Mouse (Mus musculus) gastrocnemius, adult 8-10 months (tissue): ENCODE measurements around the gene Efcab9. TPM values are rescaled to one million over a fixed set of nuclear protein-coding genes. Genes with fewer than 3 reads are reported as not detected.

ENCODE experiments used
- DNase-seq, 2 experiments: peaks; one replicate each; pipeline ENCODE4 v3.0.0; 2022; ENCODE audit warnings: low spot score in 2 of 2
- total RNA-seq, 4 experiments: library from RNA; stranded (reverse); gene quantifications; 2 replicates each; pipeline ENCODE4 v1.2.4; 2022

Efcab9 gene
- total RNA-seq, 4 experiments from 2014 or later, result 0.74 to 1.7 (median 1.3) TPM

DNA sequence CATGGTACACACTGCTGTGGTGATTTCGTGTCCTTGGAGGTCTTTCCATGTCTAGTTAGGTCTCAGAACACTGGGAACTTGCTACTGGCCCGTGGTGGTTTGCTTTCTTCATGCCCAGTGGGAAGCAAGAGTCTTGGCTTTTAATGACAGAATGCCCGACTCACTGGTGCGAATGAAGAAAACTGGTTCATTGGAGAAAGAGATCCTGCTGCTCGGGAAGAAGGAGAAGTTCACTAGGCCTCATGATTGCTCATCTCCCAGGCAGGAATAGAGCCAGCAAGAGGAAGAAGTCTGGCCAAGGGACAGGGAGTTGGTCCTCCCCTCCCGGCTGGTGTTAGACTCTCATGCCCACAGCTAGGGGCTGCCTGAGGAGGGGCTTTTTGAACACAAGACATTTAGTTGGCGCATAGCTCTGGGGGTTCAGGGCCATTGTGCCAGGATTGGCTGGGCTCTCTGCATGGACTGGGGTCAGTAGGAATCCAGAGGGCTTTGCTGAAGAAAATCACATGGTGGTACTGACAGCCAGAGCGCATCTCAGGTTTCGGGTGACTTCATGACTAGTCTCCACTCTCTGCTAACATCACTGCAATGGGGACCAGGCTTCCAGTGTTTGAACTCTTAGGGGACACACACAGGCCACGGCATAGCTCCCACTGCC, 24.6 kb upstream of the Efcab9 start:
- no peak for DNase-seq

DNA sequence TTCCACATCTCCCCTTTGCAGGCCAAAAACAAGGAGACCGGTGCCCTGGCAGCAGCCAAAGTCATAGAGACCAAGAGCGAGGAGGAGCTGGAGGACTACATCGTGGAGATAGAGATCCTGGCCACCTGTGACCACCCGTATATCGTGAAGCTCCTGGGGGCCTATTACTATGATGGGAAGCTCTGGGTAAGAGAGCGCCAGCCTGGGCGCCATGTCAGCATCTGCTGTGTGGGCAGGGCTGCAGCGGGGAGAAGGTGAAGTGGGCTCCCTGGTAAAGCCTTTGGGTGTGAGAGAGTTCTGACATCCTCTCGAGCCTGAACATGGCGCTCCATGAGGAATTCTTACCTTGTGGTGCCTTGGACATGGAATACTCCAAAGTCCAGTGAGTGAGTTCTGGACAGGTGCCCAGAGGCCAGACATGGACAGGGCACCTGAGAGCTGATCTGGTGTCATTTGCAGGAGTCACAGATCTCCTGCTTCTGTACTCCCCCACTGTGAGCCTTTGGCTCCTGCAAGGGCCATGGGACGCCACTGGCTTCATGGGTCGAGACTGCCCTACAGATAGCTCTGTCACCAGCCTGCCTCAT, 23.3 kb upstream of the Efcab9 start:
- no peak for DNase-seq

DNA sequence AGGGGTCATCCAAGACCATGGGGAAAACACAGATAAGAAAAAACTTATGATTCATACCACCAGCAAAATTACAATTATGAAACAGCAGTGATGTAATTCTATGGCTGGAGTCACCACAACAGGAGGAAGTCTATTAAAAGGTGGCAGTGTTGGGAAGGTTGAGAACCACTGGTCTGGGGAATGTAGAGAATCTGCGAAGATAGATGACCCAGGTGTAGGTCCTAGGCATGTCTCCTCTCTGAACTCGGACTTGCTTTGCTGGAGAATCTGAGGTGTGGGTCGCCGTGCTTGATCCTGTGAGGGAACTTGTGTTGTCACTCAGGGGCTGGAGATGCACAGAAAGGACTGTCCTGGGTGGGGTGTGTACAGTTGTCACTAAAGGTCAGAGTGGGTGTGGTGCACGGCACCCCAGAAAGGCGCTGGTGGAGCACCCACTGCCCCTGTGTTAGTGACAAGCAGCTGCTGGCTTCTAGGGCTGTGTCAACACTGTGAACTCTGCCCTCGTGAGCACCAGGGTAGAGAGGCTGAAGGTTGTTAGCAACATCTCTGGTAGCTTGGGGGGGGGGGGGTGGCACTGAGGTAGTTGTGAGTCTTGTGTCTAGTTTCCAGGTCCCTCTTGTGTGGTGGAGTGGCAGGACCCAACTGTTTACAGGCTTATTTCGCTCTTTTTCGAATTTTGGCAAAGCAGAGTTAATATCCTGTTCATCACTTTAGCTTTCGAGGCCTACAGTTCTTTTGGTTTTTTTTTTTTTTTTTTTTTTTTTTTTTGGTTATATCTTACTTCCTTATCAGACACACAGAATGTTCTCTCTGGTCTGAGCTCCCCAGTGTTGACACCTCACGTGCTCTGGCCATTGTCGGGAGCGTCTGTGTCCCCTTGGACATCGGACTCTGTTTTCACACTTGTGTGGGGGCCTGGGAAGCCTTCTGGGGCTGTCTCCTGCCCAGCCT, 22.5 kb upstream of the Efcab9 start:
- no peak for DNase-seq

DNA sequence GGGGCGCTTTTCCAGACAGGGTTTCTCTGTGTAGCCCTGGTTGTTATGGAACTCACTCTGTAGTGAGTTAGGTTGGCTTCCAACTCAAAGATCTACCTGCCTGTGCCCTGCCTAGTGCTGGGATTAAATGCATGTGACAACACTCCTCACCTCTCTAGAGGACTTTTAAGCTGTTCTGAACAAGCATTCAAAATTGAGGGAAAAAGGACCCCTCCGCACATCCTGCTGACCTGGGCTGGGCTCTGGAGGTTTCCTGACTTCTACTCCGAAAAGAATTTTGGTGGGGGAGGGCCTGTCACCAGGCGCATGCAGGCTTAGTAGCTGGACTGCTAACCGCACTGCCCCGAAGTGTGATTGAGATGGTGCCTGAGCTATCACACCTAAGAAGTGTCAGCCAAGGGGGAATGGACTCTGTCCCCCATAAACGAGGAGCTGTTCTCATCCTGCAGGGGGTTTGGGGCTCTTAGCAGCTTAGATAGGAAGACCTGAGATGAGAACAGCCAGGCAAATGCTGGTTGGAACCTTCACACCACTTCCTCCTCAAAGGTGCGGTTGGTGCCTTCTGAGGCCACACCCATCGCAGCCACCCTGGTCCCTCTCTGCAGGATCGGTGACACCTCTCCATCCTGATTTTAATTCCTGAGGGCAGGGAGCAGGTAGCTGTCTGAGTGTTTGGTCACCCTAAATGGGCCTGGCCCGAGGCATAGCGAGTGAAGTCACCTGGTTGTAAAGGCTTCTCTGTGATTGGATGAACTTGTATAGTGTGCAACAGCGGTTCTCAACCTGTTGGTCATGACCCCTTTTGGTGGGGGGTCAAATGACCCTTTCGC, 21.6 kb upstream of the Efcab9 start:
- no peak for DNase-seq

DNA sequence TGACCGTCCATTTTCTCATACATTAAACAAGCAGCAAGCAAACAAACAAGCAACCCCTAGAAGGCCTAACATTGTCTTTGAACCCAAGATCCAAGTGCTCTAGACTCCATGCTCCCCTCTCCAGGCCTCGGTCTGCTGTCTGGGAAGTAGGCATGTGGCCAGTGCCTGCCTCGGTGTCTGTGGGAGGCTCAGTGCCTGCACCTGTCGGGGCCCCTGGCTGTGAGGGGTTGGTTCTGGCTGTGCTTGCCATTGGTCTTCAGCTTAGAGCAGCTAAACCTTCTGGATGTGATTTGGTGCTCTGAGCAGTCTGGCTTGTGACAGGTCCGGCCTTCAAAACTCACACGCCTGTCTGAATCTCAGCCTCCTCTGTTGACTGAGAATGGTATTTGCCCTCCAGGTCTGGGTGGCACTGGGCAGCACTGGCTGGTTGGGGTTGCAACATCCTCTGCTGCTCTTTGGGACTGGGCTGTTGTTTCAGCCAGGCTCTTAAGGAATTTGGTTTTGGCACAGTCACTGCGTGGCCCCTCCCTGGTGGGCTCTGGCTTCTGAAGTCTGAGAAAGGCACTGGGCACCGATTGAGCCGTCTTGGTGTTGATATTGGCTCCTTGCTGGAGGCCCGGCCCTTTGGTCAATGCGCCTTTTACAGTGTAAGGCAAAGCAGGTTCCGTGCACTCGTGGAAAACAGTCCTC, 20.7 kb upstream of the Efcab9 start:
- no peak for DNase-seq

DNA sequence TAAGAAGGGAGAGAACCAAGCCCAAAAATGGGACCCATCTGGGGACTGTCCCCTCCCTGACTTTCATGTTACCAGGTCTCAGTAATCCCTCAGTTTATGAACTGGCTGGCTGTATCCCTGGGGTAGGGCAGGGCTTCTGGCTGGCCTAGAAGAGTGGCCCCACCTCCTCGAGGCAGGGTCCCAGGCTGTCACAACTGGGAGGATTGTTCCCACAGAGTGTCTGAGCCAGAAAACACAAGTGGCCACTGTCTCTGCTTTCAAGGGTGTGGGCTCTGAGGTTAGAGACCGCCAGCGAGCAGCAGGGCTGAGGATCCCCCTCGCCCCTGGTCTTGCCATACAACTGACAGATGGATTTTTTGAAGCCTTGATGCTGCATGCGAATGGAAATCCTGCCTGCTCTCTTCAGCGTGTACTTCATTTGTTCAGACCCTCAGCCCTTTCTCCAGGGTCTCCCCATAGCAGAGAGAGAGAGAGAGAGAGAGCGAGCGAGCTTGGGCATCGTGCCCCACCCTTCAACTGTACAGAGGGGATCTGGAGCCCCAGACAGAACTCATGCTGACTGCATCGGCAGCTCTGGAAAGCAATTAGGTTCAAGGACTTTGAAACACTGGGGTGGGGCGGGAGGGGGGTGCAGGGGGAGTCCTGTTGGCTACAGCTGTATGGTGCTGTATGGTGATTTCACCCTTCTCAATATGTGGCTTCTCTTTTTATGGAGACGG, 19.9 kb upstream of the Efcab9 start:
- no peak for DNase-seq

DNA sequence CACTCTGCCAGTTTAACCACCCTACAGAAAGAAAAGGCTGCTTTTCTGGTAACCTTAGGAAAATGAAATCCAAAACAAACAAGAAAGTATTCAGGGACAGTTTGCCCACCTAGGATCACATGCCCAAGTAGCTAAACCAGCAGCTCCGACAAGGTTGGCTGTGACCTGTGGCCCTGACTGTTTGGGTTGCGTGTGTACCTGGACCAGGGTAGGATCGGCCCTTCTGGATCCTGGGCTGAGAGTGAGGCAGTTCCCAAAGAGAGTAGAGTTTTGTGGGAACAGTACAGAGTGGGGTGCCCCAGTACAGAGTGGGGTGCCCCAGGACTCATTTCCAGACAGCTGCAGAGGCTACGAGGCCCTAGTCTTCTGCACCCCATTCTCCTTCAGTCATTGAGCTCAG, 19.2 kb upstream of the Efcab9 start:
- no peak for DNase-seq

DNA sequence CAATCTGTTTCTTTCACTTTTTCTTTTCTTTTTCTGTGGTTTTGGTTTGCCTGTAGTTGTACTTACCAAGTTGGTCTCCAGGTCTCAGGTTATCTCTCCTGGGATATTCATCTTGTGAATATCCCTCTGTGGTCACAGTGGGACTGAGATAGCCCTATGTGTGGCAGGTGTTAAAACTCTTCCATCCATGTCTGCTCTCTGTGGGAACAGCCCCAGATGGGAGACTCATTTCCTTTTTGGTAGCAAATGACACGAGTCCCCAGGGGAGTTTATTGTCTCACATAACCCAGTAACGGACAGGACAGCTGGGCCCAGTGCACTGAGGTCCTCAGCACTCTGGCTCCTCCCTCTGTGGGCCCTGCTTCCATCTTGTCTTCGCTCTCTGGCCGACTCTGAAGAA, 18.2 kb upstream of the Efcab9 start:
- no peak for DNase-seq

DNA sequence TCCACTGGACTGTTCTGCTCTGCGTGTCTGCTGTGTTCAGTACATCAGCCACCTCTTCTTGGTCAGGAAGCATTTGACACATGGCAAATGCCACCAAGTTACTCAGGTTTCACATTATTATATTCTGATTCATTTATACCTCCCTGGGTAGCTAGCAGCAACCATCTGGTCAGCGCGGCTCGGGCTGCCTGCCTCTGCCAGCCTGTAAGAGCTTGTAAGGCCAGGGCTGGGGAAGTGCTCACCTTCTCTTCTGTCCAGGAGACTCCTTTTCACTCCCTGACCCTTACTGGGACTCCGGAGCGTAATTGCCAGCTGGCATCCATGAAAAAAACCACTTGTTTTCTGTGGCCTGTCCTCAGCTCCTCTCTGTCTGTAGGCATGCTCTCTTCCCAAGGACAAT, 17.4 kb upstream of the Efcab9 start:
- DNase-seq, result no peak

DNA sequence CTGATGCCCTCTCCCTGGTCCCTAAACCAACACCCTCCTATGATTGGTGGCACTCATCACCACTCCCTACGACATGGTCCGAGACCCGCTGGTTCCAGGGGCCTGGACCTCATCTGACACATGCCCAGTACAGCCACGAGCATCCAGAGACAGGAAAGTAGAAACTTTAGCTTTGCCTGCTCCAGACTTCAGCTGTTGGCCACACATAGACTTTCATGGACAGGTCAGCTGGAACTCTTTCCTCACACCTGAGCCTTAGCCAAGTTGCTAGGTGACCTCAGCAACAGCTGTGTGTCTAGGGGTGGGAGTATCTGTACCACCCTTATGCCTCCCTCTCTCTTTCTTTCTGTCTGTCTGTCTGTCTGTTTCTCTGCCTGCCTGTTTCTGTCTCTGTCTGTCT, 16.4 kb upstream of the Efcab9 start:
- DNase-seq, result no peak

DNA sequence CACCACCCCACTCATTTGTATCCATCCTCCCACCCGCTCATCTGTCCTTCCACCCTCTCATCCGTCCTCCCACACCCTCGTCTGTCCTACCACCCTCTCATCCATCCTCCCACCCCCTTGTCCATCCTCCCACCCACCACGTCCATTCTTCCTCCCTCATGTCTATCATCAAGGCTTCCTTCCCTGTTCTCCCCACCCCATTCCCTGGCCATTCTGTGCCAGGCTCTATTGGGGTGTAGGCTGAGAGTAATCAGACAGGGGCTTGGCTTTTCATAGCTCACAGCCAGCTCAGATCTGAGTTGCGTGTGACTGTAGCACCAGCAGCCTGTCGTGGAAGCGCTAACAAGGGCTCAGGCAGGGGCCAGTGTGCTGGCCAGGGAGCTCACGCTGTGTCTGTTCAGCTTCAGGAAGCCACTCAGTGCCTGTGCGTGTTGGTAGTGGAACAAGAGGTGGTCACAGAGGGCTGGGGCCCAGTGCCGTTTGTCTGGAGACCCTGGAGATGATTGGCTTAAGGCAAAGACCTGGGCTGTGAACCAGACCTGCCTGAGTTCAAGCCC, 15.6 kb upstream of the Efcab9 start:
- DNase-seq, result no peak

DNA sequence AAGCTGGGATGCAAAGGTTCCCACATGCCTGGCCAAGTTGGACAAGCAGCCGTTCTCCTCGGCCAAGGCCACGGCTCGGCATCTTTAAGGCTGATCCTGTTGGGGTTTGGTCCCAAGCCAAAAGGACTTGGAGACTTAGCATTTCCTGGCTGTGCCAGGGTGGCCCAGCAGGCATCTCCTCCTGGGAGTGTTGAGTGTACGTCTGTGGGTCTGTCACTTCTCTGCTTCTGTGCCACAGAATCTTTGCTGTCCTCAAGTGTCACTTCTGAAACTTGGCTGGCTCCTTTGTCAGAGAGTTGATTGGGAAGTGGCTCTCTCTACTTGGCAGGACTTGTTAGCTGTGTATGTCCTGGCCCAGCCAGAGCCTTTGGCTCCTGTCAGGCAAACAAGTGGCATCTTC, 14.6 kb upstream of the Efcab9 start:
- DNase-seq, result peak; percentile 53 to 73

DNA sequence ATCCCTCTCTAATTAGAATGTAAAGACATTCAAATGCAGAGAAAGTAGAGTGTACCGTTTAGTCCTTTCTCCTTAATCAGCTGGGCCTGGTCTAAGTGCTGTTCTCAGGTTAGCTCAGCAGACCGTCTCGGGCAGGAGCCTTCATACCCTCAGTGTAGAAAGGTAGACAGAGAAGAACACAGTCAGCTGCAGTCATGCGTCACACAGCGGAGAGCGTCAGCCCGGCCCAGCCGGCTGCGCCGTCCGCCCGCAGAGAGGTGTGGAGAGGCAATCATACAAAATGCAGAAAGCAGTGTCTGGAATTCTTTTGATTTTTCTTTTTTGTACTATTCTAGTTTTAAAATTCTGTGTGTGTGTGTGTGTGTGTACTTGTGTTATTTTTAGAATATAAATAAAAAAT, 13.7 kb upstream of the Efcab9 start:
- no peak for DNase-seq

DNA sequence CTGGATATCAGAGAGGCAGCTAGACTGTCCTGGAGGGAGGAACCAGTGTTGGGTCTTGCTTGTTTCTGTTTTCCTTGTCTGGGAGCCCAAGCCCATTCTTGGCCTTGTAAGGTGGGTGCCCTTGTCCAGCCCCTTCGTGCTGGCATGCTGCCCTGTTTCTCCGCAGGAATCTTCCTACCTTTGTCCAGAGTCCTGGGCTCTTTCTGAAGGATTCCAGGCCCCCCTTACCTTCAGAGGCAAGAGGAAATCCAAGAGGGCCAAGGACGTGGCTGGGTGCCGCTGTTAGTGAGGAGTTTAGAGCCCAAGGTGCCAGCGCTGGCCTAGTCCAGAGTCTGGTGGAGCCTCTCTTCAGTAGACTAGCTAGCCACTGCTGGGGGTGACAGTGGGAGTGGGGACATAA, 12.6 kb upstream of the Efcab9 start:
- DNase-seq, result no peak

DNA sequence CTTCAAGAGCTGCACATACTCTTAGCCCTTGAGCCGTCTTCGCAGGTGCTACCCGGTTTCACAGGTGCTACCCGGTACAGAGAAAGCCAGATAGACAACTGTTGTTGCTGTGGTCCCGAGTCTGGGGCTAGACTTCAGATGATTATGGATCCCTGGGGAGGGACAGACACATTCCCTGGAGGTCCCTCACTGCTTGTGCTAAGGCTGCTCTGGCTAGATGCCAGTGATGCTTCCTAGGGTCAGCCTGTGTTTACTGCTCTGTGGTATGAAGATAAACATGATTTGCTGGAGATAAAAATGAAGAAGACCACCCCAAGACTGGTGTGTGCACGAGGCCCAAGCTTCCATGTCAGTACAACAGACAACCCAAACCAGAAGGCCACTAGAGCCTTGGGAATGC, 12.2 kb upstream of the Efcab9 start:
- no peak for DNase-seq

DNA sequence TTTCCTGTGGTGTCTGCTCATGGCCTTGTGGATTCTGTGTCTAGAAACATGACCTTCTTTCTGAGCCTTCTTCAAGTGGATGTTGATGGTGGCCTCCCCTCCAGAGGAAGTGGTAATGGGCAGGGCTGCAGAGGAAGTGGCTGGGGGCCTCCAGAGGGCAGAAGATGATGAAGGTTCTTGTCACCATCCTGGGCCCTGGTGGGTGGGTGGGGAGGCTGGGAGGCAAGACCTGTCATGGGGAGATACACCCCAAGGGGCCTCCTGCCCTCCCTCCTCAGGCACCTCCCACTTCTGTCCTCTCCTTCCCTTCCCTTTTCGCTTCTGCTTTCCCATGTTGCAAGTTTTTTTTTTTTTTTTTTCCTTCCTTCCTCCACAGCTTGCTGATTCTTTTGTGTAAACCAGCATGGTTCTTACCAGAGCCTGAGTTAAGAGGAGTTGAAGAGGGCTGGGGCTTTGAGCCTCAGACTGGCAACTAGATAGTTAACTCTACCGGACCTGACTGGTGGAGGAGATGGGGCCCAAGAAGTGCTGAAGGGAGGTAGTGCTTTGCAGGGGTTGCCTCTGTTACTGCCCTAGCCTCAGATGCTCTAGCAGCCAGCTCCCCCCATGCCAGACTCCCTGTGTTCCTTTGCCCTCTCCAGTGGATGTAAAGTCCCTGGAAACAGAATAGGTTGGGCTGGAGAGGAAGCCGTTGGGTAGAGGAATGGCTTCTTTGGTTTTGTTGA, 11.0 kb upstream of the Efcab9 start:
- no peak for DNase-seq

DNA sequence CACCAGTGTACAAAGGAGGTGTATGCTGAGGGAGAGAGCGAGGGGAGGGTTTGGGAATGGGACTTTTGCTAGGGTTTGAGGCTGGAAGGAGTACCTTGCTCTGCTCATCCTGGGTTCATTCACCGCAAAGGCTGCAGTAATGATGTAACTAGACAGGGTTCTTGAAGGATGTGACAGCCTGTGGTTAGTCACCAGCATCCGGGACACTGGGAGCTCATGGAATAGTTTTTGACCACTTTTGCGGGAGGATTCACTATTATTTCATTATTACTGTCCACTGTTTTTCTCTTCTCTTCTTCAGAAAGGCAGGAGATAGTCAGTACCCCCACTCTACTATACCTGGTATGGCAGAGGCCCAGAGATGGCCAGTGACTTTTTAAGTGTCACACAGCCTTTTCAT, 10.3 kb upstream of the Efcab9 start:
- no peak for DNase-seq

DNA sequence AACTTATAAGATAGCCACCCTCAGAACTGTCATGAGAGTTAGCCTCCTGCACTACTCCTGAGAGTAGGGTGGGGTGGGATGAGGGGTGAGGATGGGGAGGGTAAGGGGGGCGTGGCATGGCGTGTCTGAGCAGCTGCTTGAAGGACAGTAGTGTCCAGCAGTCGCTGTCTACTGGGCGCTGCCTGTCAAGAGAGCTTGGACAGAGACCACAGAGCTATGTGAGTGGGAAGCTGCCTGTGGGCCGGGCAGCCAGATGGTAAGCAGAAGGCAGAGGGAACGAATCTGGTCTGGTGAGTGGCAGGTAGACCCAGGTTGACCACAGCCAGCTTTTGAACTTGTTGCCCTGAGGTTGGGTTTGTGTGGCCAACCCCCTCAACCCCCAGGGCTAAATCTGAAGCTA, 8.6 kb upstream of the Efcab9 start:
- DNase-seq, result no peak

DNA sequence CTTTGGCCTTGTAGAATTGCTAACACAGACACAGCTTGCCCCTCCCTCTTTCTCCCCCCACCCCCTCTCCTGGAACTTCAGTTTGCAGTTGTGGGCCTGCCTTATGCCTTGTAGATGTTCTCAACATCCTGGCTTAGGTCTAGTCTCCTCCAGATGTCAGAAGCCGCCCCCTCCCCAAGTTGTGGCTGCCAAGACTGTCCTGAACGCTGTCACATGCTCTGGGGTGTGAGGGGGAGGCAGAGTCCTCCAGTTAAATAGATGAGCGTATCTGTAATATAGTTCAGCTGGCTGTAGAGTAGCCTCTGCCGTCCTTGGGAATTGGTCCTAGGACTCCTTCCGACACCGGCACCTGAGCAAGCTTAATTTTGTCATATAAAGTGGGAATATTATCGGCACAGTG, 7.8 kb upstream of the Efcab9 start:
- no peak for DNase-seq
